Mouse (Mus musculus) heart, embryonic 16.5 days (tissue): ENCODE measurements at regions not wholly inside any gene's neighbourhood (a gene's known extent, or its start where the extent isn't known, plus 50 kb on each side); places are given as distances from the start of the nearest gene placed in this dataset.
"Not testable (repeated sequence)": the region's sequence is repeated elsewhere in the genome, so short reads cannot be mapped to it uniquely, and the experiment has no call there.

Source experiments
- ATAC-seq: fragments of 200-750 bp; cut with Nextera tagmentation; replicated peaks from 2 replicates; pipeline ENCODE4 v1.8.0; 2017; ENCODE audit warnings: moderate number of reproducible peaks; ENCODE audit not compliant: insufficient read depth, low FRiP score; ENCODE audit errors: extremely low read depth
- H3K27ac ChIP-seq: fragments of 300-500 bp; sonication (generic); 2 replicates; pipeline ENCODE4 v1.5.1; 2014; ENCODE audit warnings: mild to moderate bottlenecking, low read length, control low read depth, moderate library complexity
- H3K27me3 ChIP-seq: fragments of 300-500 bp; sonication (generic); 2 replicates; pipeline ENCODE4 v1.6.1; 2014; ENCODE audit warnings: low read length, mixed read lengths; ENCODE audit not compliant: control insufficient read depth, insufficient read depth
- H3K36me3 ChIP-seq: fragments of 300-500 bp; sonication (generic); 2 replicates; pipeline ENCODE4 v1.6.1; 2014; ENCODE audit not compliant: control insufficient read depth, insufficient read depth
- H3K4me1 ChIP-seq: fragments of 300-500 bp; sonication (generic); 2 replicates; pipeline ENCODE4 v1.6.1; 2014; ENCODE audit warnings: low read length, mixed read lengths; ENCODE audit not compliant: control insufficient read depth, insufficient read depth
- H3K4me2 ChIP-seq: fragments of 300-500 bp; sonication (generic); 2 replicates; pipeline ENCODE4 v1.6.1; 2014; ENCODE audit warnings: low read depth, mild to moderate bottlenecking, control low read depth, low read length
- H3K4me3 ChIP-seq: fragments of 300-500 bp; sonication (generic); 2 replicates; pipeline ENCODE4 v1.5.1; 2014; ENCODE audit warnings: mild to moderate bottlenecking, control low read depth, low read length
- H3K9ac ChIP-seq: fragments of 300-500 bp; sonication (generic); 2 replicates; pipeline ENCODE4 v1.6.1; 2014; ENCODE audit warnings: low read length, control low read depth
- H3K9me3 ChIP-seq: fragments of 300-500 bp; sonication (generic); replicated peaks from 2 replicates; pipeline ENCODE4 v1.6.1; 2016; ENCODE audit warnings: low read length; ENCODE audit not compliant: control insufficient read depth
- WGBS: fragments of 180-500 bp; shearing (Covaris S2); extraction: QIAGEN DNeasy Blood & Tissue Kit; methylation state at CpG from one replicate; pipeline ENCODE4 v1.1.7; 2014; 5-methylcytosine and 5-hydroxymethylcytosine counted together

DNA sequence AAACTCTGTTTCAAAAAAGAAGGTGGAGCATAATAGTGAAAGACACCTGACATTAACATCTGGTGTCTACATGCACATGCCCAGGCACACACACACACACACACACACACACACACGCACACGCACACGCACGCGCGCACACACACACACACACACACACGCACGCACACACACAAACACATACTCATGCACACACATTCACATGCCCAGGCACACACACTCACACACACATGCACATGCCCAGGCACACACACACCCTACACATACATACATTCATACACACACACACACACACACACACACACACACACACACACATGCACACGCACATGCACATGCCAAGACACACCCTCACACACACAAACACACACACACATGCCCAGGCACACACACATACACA lies 89.4 kb upstream of the Dlg1 start:
- ATAC-seq, H3K4me1 ChIP-seq, H3K36me3 ChIP-seq, H3K27me3 ChIP-seq, H3K27ac ChIP-seq, H3K9ac ChIP-seq, H3K4me2 ChIP-seq, H3K9me3 ChIP-seq, H3K4me3 ChIP-seq: not testable (repeated sequence)
- 85% methylated on average over 9 of the region's 9 CpGs for WGBS

DNA sequence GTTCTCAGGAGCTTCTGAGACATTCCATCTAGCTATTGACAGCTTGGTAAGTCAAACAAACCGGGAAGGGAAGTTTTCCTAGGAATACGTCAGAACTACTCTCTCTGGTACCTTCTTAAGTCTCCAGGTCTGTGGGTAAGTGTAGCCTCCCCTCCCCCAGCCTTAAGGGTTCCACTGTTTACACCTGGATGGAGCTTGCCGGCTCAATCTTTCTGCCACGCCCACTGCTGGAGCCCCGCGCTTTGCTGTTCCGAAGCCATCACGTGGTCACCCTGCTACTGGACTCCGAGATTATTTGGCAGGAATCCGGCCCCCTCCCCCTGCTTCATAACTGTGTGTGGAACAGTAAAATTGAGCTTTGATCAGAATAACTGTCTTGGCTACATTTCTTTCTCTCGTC lies 87.6 kb upstream of the Dlg1 start:
- peak overlapping the region; percentile 43; the same call in 1 of the 2 replicates for H3K4me2 ChIP-seq
- H3K9ac ChIP-seq, H3K9me3 ChIP-seq, H3K27me3 ChIP-seq, H3K36me3 ChIP-seq, ATAC-seq, H3K27ac ChIP-seq, H3K4me1 ChIP-seq: not testable (repeated sequence)
- H3K4me3 ChIP-seq, result 0 out of 2 replicates have a peak overlapping the region, but pooled peaks have one; percentile 5
- WGBS, result 18% methylated on average over 11 of the region's 11 CpGs

DNA sequence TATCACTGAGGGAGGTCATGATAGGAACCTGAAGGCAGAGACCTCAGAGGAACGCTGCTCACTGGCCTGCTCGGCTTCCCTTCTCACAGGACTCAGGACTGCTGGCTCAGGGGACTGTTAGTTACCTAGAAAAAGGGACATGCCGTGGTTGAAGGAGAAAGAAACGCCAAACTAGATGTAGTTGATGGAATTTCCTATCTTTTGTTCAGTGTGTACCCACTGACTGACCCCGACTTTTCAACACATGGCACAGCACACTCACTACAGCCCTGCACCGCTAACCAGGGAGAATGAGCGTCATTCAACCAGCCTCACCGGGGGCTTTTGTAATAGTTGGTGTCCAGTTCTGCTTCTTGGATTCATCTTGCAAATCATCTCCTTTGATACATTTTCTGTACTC lies 86.8 kb upstream of the Dlg1 start:
- WGBS, result 54% methylated on average over 8 of the region's 8 CpGs
- no peaks in the 10 kb centered on the region for H3K36me3 ChIP-seq
- H3K9ac ChIP-seq, result no peak overlapping the region
- H3K9me3 ChIP-seq, result peaks cover 3% of the 10 kb centered on the region; the same call in 1 of the 2 replicates
- no peak overlapping the region for H3K4me2 ChIP-seq
- no peaks in the 10 kb centered on the region for H3K27me3 ChIP-seq
- H3K4me3 ChIP-seq, result no peak overlapping the region
- H3K4me1 ChIP-seq, result peaks cover 3% of the 10 kb centered on the region; the same call in 1 of the 2 replicates
- ATAC-seq, result no peak
- no peak overlapping the region for H3K27ac ChIP-seq

DNA sequence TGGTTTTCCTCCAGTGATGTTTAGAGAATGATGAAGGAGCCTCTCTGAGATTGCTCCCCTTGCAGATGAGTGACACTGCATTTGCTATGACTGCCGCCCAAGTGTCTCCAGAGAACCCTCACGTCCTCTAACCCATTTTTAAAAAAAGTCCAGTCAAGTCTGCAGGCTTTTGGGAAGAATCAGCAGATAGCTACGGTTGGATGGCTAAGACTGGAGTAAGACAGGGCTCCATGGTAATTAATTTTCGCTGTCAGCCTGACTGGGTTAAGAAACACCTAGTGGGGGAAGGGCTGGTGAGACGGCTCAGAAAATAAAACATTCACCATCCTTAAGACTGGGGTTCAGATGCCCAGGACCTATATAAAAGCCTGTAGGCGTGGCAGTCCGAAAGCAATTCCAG lies 85.9 kb upstream of the Dlg1 start:
- Histone ChIP-seq H3K4me3 (no peak overlapping the region), H3K36me3 (no peaks in the 10 kb centered on the region), H3K9me3 (peaks cover under 1% of the 10 kb centered on the region; the same call in 1 of the 2 replicates), H3K9ac (no peak overlapping the region), H3K4me1 (peaks cover 3% of the 10 kb centered on the region; the same call in 1 of the 2 replicates), H3K4me2 (no peak overlapping the region), H3K27me3 (no peaks in the 10 kb centered on the region), H3K27ac (no peak overlapping the region)
- WGBS, result 71% methylated on average over 7 of the region's 7 CpGs
- no peak for ATAC-seq

DNA sequence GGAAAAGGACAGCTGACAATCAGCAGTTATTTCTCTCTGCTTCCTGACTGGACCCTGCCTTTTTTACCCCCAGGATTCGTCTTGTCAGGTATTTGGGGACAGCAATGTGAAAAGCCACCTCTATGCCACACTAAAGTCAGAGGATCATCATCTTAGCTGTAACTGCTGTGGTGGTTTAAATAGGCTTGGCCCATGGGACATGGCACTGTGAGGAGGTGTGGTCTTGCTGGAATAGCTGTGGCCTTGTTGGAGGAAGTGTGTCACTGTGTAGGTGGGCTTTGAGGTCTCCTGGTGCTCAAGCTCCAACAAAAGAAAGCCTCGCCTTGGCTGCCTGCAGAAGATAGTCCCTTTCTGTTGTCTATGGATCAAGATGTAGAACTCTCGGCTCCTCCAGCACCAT lies 83.9 kb upstream of the Dlg1 start:
- H3K9ac ChIP-seq, result no peak overlapping the region
- ATAC-seq, result no peak
- H3K9me3 ChIP-seq, result no peaks in the 10 kb centered on the region
- no peaks in the 10 kb centered on the region for H3K36me3 ChIP-seq
- WGBS, result 86% methylated on average over 3 of the region's 3 CpGs
- H3K27ac ChIP-seq, result no peak overlapping the region
- no peak overlapping the region for H3K4me3 ChIP-seq
- no peak overlapping the region for H3K4me2 ChIP-seq
- peaks cover 3% of the 10 kb centered on the region; the same call in 1 of the 2 replicates for H3K4me1 ChIP-seq
- no peaks in the 10 kb centered on the region for H3K27me3 ChIP-seq

DNA sequence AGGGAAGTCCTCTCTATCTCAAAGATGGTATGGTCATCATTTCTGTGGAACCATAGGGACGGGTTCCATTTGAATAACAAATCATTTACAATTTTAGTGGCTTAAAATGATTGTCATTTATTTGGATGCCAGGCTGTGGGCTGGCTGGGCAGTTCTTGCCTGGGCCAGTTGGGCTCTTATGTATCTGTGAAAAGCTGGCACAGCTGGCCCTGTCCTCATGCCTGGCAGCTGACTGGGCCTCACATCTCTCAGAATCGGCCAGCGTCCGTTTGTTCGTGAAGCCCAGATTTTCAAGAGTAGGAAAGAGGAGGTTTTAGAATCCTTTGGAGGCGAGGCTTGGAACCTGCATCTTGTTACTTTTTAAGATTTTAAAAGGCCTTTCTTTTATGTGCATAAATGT lies 82.5 kb upstream of the Dlg1 start:
- Histone ChIP-seq H3K9me3 (no peaks in the 10 kb centered on the region), H3K4me3 (no peak overlapping the region), H3K9ac (no peak overlapping the region), H3K36me3 (no peaks in the 10 kb centered on the region), H3K4me2 (no peak overlapping the region), H3K27me3 (no peaks in the 10 kb centered on the region), H3K27ac (no peak overlapping the region), H3K4me1 (peaks cover 3% of the 10 kb centered on the region; the same call in 1 of the 2 replicates)
- no peak for ATAC-seq
- WGBS, result 91% methylated on average over 6 of the region's 6 CpGs

DNA sequence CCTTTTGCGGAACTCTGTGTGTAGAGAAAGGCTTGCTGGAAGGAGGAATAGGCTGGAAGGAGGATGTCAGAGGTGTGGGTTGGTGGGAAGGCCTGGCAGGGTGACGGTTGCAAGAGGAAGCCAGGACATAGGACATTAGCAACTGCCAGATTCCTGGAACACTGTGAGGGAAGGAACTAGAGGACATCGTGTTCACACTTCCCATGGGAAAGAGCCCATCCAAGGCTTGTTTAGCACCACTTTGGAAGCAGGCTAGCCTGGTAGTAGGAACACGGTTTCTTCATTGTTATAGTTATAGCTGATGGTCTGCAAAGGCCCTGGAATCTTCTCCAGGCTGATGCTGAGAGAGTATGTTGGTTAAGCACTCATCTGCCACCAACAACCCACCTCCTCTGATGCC lies 80.4 kb upstream of the Dlg1 start:
- Histone ChIP-seq H3K9me3 (no peaks in the 10 kb centered on the region), H3K9ac (no peak overlapping the region), H3K27ac (no peak overlapping the region), H3K36me3 (no peaks in the 10 kb centered on the region), H3K27me3 (no peaks in the 10 kb centered on the region), H3K4me3 (no peak overlapping the region), H3K4me2 (no peak overlapping the region), H3K4me1 (no peaks in the 10 kb centered on the region; the same call in 1 of the 2 replicates)
- ATAC-seq, result no peak
- WGBS, result 79% methylated on average over 4 of the region's 4 CpGs

DNA sequence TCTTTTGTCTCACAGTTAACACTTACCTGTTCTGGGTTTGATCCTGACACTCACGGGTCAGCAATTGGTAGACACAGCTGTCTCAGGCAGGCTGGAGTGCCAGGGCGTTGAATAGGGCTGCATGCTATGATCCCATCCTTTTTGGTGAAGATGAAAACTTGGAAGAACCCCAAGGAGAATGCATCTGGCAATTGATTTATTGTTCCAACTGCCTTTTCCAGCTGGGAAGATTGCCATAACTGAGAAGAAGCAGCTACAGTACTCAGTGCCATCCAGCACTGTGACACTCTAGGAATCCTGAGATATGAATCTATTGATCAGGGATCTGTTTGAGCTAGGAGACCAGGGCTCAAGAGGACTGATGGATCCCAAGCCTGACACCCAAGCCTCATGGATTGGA lies 79.6 kb upstream of the Dlg1 start:
- 86% methylated on average over 2 of the region's 2 CpGs for WGBS

DNA sequence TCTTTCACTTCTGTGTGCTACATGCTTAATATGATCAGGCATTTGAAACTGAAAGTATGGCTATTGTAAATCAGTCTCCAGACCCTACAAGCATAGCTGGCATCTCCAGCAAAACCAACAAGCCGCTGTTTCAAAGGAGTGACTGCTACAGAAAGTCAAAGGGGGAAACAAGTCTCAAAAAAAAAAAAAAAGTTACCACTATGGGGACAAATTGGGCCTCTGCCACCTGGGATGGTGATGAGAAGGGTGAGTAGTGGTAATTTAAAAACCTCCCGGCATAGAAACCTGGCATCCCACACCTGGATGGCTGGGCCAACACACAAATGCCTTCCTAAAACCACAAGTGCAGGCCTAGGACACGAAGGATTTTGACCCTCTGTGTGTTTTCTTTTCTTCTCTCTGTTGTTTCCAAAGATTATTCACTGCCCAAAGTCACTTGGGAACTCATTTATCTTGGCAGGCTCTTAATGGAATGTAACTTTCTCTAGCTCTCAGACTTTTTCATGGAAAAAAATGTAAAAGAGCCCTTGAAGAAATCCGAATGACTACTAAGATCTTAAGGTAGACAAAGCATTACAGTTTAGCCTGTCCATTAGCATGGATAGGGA lies 78.9 kb upstream of the Dlg1 start:
- H3K27ac ChIP-seq, result no peak overlapping the region
- no peaks in the 10 kb centered on the region for H3K9me3 ChIP-seq
- no peak for ATAC-seq

More for the DNA sequence above, 79.6 kb upstream of the Dlg1 start:
- H3K4me1 ChIP-seq, result no peaks in the 10 kb centered on the region; the same call in 1 of the 2 replicates
- H3K9me3 ChIP-seq, result no peaks in the 10 kb centered on the region
- no peak overlapping the region for H3K27ac ChIP-seq
- no peak overlapping the region for H3K9ac ChIP-seq
- no peaks in the 10 kb centered on the region for H3K27me3 ChIP-seq
- no peak overlapping the region for H3K4me3 ChIP-seq
- H3K36me3 ChIP-seq, result no peaks in the 10 kb centered on the region
- no peak overlapping the region for H3K4me2 ChIP-seq
- no peak for ATAC-seq

More for the DNA sequence above, 78.9 kb upstream of the Dlg1 start:
- Histone ChIP-seq H3K4me3 (no peak overlapping the region), H3K4me1 (peaks cover 3% of the 10 kb centered on the region; the same call in 1 of the 2 replicates), H3K9ac (no peak overlapping the region), H3K36me3 (no peaks in the 10 kb centered on the region), H3K4me2 (no peak overlapping the region), H3K27me3 (no peaks in the 10 kb centered on the region)
- 56% methylated on average over 4 of the region's 4 CpGs for WGBS
